Mouse (Mus musculus) splenic B cell, adult 2 months (primary cell): ENCODE data around the gene Hdac8.

ENCODE experiments used
- DNase-seq: peaks from one replicate; pipeline ENCODE4 v3.0.0-alpha.2; 2011; ENCODE audit warnings: low read depth, low spot score
- H3K27me3 ChIP-seq: 2 replicates; pipeline ENCODE4 v1.6.1; 2012; ENCODE audit warnings: mild to moderate bottlenecking, low read length, moderate library complexity, mixed read lengths; ENCODE audit not compliant: control insufficient read depth, poor library complexity, insufficient read depth, severe bottlenecking
- H3K36me3 ChIP-seq: 2 replicates; pipeline ENCODE4 v1.6.1; 2012; ENCODE audit warnings: mild to moderate bottlenecking, low read length, moderate library complexity, mixed read lengths; ENCODE audit not compliant: control insufficient read depth, poor library complexity, insufficient read depth, severe bottlenecking

The Hdac8 gene

DNA sequence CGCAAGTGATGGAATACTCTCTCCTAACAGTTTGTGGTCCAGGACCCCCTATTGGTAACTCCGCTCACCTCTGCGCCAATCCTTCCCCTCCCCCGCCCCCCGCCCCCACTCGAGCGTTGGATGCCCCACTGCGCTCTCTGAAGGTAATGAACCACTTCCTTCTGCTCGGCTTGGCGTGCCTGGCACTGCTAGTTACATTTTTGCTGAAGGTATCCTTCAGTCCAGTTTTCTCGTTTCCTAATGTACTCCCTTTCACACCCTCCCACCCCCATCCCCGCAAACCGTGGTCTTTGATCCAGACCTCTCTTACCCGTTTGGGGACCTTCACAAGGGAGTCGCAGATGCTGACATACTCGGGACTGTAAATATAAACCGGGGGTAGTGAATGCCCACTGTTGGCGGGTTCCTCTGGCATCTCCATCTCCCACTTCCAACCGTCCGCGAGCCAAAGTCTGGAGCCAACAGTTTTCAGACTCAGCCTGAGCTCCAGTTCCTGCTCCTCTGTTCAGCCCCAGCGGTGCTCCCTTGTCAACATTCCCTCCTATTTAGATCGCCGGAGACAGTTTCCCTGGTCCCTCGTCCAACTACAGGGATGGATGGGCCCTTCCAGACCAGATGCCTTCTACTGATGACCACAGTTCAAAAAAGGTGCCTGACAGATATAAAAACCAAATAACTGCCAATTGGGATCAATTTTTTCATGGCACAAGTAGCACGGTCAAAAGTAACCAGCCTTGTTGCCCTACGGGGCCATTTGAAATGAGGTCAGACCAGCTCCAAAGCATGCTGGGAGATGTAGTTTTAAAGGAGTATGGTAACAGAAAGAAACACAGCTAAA, at the start of gene Hdac8:
Gene Hdac8 (minus strand): TSS at position 716 of the 838 bp plus-strand sequence.
- Histone ChIP-seq H3K27me3 (no peaks in the 10 kb centered on the region), H3K36me3 (no peaks in the 10 kb centered on the region)
- peak; percentile 69 for DNase-seq

DNA sequence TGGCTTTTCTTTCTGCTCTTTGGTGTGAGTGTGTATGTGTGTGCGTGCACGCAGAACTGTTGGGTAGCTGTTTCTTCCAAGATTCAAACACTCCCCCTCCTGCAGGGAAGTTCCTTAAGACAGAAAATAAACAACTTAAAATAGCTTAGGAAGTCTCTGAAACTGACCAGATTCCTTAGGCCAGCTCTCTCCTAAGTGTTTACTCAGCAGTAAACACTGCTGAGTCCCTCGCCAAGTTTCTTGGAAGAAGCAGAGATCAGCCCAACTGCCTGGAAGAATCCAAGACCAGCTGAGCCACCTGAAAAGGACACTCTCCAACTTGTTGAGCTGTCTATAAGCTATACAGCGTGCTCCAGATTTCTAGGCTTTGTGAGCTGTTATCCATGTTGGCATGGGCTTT, 4.0 kb upstream of the Hdac8 start:
- H3K36me3 ChIP-seq, result no peaks in the 10 kb centered on the region

GRCm38 (mm10) chrX:102504179-102504578, 980 bp downstream of the Hdac8 start:
- H3K36me3 ChIP-seq, result no peaks in the 10 kb centered on the region
- DNase-seq, result no peak
- H3K27me3 ChIP-seq, result no peaks in the 10 kb centered on the region

More for the DNA sequence above, 4.0 kb upstream of the Hdac8 start:
- no peaks in the 10 kb centered on the region for H3K27me3 ChIP-seq
- DNase-seq, result no peak

- H3K27me3 ChIP-seq, result no peaks in the 10 kb centered on the region
Observed at GRCm38 (mm10) chrX:102493992-102494730, 11.0 kb downstream of the Hdac8 start.

GRCm38 (mm10) chrX:102485575-102485974, 19.6 kb downstream of the Hdac8 start:
- DNase-seq, result no peak
- H3K36me3 ChIP-seq, result no peaks in the 10 kb centered on the region
- no peaks in the 10 kb centered on the region for H3K27me3 ChIP-seq

More at GRCm38 (mm10) chrX:102493992-102494730, 11.0 kb downstream of the Hdac8 start:
- peak; percentile 49 for DNase-seq
- H3K36me3 ChIP-seq, result no peaks in the 10 kb centered on the region

GRCm38 (mm10) chrX:102479665-102480064, 25.5 kb downstream of the Hdac8 start:
- no peak for DNase-seq
- Histone ChIP-seq H3K27me3 (no peaks in the 10 kb centered on the region), H3K36me3 (no peaks in the 10 kb centered on the region)

- no peaks in the 10 kb centered on the region for H3K27me3 ChIP-seq
- DNase-seq, result peak; percentile 66
Observed at GRCm38 (mm10) chrX:102478965-102479364, 26.2 kb downstream of the Hdac8 start.

GRCm38 (mm10) chrX:102478481-102478880, 26.7 kb downstream of the Hdac8 start:
- DNase-seq, result no peak
- Histone ChIP-seq H3K36me3 (no peaks in the 10 kb centered on the region), H3K27me3 (no peaks in the 10 kb centered on the region)

More at GRCm38 (mm10) chrX:102478965-102479364, 26.2 kb downstream of the Hdac8 start:
- H3K36me3 ChIP-seq, result no peaks in the 10 kb centered on the region

DNA sequence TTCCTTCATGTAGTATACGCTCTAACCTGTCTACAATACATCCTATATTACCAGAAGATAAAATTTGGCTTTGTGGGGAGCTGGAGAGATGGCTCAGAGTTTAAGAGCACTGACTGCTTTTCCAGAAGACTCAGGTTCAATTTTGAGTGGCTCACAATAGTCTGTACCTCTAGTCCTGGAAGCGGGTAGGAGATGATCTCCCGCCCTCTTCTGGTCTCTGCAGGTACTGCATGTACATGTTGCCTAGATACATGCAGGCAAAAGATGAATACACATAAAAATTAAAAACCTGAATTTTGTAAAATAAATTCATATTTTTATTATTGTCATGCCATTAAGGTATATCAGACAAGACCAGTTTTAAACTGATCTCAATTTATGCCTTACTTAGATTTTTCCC, 28.4 kb downstream of the Hdac8 start:
- Histone ChIP-seq H3K36me3 (no peaks in the 10 kb centered on the region), H3K27me3 (no peaks in the 10 kb centered on the region)
- peak; percentile 68 for DNase-seq

- no peaks in the 10 kb centered on the region for H3K36me3 ChIP-seq
- DNase-seq, result no peak
- H3K27me3 ChIP-seq, result no peaks in the 10 kb centered on the region
Observed at GRCm38 (mm10) chrX:102475555-102475954, 29.6 kb downstream of the Hdac8 start.

DNA sequence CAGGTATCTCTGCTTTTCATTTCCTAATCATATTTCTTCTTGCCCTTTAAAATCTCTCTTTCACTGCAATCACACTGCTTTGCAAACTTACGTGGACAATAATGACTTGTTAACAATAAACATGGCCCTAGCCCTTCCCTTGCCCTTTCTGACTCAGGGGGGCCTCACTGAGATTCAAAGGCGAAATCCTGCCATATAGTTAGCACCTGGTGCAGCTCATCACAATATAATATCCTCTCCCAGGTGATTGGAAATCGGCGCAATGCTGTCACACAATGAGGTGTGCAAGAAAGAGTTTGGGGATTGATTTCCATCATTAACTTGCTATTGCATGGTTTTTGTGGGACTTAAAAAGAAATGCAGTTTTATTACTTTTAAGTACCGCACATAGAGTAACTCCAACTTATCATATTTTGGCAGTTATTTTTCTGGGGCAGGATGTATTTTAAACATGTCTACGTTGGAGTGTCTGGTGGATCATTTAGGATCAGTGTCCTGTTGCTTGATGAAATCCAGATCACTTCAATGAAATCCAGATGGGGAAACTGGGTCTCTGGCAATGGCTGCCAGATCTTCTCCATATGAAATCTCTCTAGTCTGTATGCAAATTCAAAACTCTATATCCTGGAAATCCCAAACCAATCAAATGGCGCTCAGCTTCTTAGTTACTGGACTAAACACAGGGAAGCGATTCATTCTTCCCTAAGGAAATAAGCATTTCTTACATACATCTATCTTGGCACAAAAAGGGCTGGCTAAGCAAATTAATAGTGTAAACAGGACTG, 86.6 kb downstream of the Hdac8 start:
- H3K27me3 ChIP-seq, result no peaks in the 10 kb centered on the region
- H3K36me3 ChIP-seq, result no peaks in the 10 kb centered on the region
- no peak for DNase-seq

DNA sequence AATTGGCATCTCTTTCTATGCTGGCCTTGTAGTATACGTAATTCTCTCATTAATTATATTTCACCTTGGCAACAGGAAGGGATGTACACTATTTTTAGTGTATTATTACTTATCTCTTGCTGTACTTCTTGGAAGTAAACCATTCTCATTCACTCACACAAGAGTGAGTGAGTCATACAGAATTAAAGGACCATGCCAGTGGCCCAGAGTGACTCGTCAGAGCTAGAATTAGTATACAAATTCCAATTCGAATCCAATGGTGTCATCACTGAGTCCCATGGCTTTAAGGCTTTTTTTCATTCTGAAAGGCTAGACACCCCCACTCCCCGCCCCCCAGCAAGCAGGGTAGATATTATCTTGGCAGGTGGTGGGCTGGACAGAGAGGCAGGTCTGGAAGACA, 88.2 kb downstream of the Hdac8 start:
- Histone ChIP-seq H3K36me3 (no peaks in the 10 kb centered on the region), H3K27me3 (no peaks in the 10 kb centered on the region)
- no peak for DNase-seq

DNA sequence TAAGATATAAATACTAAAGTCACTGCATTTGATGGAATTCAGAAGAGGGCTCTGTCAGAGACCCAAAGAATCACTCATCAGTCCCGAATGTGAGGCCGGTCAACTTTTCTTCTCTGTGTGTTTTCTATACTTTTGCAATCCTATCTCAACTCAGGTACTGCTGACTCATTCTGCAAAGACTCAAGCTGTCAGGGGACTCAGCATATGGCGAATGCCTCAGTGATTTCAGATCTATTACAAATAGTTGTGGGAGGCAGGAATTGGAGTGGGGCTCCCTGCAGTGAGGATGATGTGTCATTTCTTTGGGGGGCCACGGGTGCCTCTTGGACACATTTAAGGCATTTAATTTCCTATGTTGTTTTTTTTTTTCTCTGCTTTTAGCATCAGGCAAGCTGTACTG, 88.8 kb downstream of the Hdac8 start:
- DNase-seq, result no peak
- H3K36me3 ChIP-seq, result no peaks in the 10 kb centered on the region
- H3K27me3 ChIP-seq, result no peaks in the 10 kb centered on the region

GRCm38 (mm10) chrX:102384765-102385164, 120.4 kb downstream of the Hdac8 start:
- DNase-seq, result peak; percentile 45
- Histone ChIP-seq H3K36me3 (no peaks in the 10 kb centered on the region), H3K27me3 (no peaks in the 10 kb centered on the region)
